Mouse (Mus musculus) frontal cortex, postnatal 36 days (tissue): ENCODE measurements around the gene Gpr4.

ENCODE experiments used
- DNase-seq, 2 experiments: peaks; one replicate each; pipeline ENCODE4 v3.0.0; 2022; ENCODE audit warnings: low spot score in 2 of 2

Gene Gpr4

GRCm38 (mm10) chr7:19227883-19228792 is 15.8 kb downstream of the Gpr4 start, which contains the start of gene Opa3:
Opa3 (plus strand) TSS chr7:19228334.
- peak; percentile 99 to 100 for DNase-seq

- DNase-seq: no peak
These were observed 16.4 kb downstream of the Gpr4 start for GRCm38 (mm10) chr7:19228793-19229148.

DNA sequence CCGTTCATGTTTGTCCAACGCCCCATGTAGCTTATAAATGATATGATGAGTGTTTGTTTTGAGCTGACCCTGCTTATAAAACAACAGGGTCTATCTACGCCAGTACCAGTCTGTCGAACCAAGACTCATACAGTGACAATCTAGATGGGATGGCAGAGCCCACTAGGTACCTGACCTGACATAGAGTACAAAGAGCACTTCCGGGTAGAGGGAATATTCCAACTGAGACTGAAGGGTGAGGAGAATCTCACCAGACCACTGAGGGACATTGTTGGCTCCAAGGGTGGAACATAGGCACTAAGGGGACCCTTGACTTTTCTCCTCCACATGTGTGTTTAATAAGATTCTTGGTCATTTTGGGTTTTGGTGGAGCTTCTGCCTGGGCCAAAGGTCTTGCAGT is 17.1 kb downstream of the Gpr4 start:
- DNase-seq: no peak

DNA sequence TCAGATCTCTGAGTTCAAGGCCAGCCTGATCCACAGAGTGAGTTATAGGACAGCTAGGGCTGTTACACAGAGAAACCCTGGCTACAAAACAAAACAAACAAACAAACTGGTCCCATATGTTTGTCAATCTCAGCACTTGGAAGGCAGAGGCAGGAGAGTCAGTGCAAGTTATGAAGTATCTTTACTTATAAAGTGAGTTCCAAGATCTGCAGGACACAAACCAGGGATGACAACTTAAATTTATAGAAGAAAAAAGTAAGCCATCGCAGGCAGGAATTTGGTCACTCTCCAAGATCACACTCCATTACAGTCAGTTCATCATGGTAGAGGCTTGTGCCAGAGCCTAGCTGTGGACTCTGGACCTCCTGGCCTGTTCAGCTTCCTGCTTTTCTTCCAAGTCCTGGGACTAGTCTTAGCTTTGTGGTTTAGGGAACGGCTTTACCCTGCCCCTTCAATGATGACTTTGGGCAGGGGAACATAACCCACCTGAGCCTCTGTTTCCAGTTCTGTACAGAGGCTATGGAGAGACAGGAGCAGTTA is 17.8 kb downstream of the Gpr4 start:
- no peak for DNase-seq

DNA sequence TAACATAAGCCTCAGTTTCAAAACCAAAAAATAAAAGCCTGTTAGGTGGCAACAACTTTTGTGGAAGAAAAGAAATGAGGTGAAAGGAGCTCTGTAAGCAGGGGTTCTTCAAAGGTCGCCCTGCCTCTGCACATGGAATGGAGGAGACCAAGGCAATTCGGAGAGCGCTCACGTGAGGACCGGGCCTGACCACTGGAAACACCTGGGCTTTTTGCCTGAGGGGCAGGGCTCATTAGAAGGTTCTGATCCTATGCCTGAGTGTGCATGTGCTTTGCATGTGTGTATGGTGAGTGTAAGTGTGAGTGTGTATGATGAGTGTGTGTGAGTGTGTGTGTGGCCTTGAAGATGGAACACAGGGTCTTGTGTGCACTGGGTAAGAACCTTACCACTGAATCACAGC is 18.6 kb downstream of the Gpr4 start:
- no peak for DNase-seq

DNA sequence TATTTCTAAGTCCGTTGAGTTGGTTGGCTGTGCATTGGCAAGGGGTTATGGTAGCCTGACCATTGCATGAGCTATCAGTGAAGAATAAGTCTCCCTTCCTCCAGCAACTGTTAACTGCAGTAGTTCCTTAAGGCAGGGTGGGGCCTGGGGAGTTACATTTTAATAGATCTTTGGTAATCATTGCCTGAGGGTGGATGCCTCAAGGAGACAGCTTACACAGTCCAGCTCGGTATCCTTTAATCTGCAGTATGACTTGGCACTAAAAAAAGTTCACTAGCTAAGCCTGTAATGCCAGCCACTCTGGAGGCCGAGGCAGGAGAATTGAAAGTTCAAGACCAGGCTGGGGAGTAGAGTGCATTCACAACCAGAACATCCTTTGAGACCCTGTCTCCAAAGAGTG is 19.5 kb downstream of the Gpr4 start:
- no peak for DNase-seq

DNA sequence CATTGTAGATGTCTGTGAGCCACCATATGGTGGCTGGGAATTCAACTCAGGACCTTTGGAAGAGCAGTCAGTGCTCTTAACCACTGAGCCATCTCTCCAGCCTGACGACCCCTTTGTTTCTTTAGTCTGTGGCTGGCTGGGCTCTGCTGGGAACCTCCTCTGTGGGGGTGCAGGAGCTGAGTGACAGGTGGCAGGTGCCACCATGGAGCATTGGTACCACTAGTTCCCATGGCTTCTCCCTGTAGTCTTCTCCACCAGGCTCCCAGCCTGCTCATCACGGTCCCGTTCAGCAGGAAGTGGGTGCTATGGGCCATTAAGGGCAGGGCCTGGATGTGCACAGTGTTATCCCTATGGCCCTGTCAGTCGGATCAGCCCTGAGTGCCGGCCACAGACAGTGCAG is 22.3 kb downstream of the Gpr4 start:
- DNase-seq: no peak

GRCm38 (mm10) chr7:19235092-19235671 is 22.8 kb downstream of the Gpr4 start:
- DNase-seq: no peak

- no peak for DNase-seq
These were observed 24.1 kb downstream of the Gpr4 start for GRCm38 (mm10) chr7:19236411-19236810.

DNA sequence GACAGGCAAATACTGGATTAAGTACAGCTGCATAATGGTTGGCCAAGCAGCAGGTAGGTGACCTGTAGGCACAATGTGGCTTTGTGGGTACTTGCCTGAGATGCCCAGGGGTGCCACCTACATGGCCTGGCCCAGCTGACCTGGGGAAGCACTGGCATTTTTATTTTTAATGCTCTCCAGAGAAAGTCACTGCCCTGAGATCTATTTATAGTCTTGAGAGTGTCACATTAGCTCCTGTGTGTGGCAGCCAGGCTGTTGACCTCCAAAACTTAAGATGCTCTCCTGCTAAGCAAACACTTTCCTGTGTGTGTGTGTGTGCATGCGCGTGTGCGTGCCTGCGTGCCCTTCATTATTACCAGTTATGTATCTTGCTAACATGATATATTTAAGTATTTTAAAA is 26.0 kb downstream of the Gpr4 start:
- no peak for DNase-seq

DNA sequence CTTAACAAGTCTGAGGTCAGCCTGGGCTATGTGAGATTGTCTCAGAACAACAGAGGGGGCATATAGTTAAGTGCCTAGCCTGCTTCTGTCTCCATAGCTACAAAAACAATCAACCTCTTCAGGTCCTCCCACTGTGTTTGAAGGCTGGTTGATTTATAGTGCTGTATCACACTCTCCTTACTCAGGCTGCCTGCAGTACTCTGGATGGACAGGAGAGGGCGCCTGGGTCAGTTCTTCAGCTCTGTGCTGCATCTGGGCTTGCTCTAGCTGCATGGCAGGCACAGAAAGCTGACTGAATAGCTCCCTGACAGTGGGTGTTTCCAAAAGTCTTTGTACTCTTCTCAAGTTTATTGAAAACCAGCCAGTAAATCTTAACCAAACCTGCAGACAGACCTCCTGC is 27.1 kb downstream of the Gpr4 start:
- peak; percentile 93 to 95 for DNase-seq

GRCm38 (mm10) chr7:19239986-19240385 is 27.6 kb downstream of the Gpr4 start:
- DNase-seq: no peak

DNA sequence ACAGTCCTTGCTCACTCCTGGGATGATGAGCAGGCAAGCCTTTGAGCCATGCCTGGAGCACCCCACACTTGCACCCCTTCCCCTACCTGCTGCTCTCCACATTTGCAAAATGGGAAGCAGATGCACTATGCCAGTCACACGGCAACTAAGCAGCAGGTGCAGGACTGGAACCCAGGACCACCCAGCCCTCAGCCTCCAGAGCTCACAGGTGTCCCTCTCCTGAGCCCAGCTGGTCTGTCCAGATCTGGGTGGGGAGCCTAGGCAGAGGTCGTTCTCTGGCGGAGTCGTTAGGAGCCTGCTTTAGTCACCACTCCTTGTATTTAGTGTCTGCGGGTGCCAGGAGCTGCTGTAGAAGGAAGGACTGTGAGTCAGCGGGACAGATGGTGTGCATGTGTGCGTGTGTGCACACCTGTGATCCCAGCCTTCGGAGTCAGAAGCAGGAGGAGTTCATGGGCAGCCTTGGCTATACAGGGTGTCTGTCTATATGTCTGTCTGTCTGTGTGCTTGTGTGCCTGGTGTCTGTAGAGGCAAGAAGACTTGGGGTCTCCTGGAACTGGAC is 28.6 kb downstream of the Gpr4 start:
- DNase-seq: no peak

GRCm38 (mm10) chr7:19242005-19242404 is 29.7 kb downstream of the Gpr4 start:
- no peak for DNase-seq

DNA sequence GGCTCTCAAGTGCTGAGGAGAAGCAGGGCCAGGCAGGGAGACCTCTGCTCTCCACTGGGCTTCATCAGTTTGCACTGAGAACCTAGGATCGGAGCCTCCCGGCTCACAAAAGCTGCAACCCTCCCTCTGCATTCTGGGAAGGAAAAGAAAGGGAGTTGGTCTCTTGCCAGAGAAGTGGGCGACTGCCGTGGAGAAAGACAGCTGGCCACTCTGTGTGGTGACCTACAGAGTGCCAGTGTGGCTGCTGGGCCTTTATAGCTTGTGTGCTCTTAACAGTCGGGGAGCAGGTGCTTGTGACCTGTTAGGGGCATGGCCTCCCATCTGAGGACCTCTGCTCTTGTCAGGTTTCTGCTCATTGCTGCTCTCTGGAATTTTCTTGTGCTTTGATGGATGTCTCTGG is 31.5 kb downstream of the Gpr4 start:
- peak in 1 of 2 experiments; percentile 59 for DNase-seq

DNA sequence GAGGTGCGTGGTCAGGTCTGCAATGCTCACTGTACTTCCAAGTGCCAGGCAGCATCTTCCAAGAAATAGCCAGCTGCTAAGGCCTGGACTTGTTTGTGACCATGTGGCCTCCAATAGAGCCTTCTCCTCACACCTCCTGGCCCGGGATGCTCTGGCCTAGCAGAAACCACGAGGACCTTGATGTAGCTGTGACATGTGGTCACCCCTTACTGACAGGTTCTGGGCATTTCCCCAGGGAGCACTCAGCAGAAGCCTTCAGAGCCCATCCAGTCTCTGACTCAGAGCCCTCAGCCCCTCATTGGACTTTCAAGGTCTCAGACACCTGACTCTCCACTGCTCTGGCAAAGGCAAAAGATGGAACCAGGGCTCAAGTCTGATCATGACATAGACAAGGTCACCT is 32.7 kb downstream of the Gpr4 start:
- no peak for DNase-seq

- no peak for DNase-seq
These were observed 34.5 kb downstream of the Gpr4 start for GRCm38 (mm10) chr7:19246855-19247254.

DNA sequence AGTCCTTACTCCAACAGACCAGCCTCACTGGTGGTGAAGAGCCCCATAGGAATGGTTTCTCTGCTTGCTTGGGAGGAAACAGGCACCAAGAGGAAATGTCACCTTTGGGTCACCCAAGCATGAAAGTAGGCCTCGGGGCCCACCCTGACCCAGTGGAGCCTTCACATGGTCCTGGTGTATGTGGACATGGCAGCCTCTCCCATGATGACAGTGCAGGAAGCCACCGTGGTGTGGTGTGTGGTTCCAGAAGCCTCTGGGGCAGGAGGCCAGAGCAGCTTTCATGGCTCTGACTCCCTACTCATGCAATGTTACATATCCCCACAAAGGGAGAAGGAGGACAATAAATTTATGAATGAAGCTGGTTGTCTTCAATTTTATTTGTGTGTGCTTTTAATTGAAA is 35.2 kb downstream of the Gpr4 start:
- DNase-seq: no peak

GRCm38 (mm10) chr7:19252078-19252477 is 39.7 kb downstream of the Gpr4 start:
- DNase-seq: no peak

GRCm38 (mm10) chr7:19253437-19253836 is 41.1 kb downstream of the Gpr4 start:
- no peak for DNase-seq

DNA sequence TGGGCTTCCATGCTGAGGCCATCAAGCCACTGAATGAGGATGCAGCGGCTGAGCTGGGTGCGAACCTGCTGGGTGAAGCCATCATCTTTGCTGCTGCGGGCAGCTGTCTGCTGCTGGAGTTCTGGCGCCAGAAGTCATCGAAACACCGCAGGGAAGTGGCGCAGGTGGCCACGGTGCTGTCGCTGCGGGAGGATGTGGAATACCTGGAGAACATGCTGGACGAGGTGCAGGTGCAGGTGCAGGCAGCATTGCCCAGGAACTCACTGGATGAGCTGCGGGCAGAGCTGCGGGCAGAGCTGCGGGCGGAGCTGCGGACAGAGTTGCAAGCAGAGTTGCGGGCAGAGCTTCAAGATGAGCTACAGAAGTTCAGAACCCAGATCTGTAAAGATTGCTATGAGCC is 43.1 kb downstream of the Gpr4 start:
- no peak for DNase-seq

DNA sequence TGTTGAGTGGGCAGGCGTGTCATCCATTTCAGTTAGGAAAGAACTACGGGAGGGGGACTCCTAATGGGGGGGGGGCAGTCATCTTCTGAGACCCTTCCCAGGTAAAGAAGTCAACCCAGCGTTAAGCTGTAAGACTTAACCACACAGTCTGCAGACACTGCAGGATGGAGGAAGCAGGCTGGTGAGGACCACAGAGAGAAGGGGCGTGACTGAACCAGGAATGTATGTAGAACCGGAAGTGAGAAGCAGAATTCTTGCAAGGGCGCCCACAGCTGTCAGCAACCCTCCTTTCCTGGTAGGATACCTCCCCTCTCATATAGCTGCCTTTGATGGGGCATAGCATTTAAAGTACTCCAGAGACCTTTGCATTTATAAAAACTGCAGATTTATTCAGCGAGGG is 44.2 kb downstream of the Gpr4 start:
- no peak for DNase-seq
